Mouse (Mus musculus): ENCODE measurements around the gene Mrpl20. TPM values are rescaled to one million over a fixed set of nuclear protein-coding genes. Genes with fewer than 3 reads are reported as not detected.
A peak's percentile ranks its signal among the peaks of the same experiment; 100 is the strongest.

The Mrpl20 gene
- total and polyA plus RNA-seq, 3 experiments, result 336 to 346 TPM; not detected in 1

DNA sequence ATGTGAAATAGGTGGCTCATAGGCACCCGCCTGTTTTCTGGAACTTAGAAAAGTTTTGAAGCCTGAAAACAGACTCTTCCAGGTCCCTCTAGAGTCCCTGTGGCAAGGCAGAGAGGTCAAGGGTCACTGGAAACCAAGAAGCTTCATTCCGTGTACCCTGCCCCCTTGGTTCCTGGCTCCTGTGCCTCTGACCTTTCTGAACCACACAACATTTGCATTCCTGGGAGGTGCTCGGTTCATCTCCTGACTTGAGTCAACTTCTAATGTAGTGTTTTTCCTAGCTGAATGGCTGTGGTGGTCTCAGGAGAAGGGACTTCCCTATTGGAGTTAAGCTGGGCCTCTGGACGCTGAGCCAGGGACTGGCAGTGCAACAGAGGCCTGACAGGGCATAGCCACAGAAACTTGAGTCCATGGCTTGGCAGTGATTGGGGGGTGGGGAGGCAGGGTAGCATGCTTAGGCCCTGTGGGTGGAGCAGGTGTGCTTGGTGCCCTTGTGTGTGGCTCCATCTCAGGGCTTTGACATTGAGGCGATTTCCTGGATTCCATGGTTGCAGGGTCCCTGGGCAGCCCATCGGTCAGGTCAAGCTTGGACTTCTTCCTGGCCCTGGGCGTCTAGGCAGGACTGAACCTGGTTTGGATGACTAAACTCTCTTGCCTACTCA lies 45.9 kb downstream of the Mrpl20 start:
- H3K4me3 ChIP-seq (ENCODE audit: control insufficient read depth in 1 of 2, insufficient read depth in 1 of 2, low read depth in 2 of 2, low read length in 2 of 2), result peak overlapping the region; percentile 75 to 98
- H3K9ac ChIP-seq (ENCODE audit: control insufficient read depth, low read depth, low read length, poor library complexity, severe bottlenecking), result peak overlapping the region; percentile 82
- H3K27me3 ChIP-seq (ENCODE audit: control insufficient read depth in 1 of 2, insufficient read depth in 2 of 2, low read length in 2 of 2), result no peaks in the 10 kb centered on the region
- H3K27ac ChIP-seq (ENCODE audit: control insufficient read depth, low read depth, low read length), result no peak overlapping the region
- no peaks in the 10 kb centered on the region for H3K9me3 ChIP-seq (replicated peaks; ENCODE audit: insufficient read depth, low read length)
- peaks cover 47% of the 10 kb centered on the region for H3K79me2 ChIP-seq (ENCODE audit: control insufficient read depth, insufficient read depth, low read length, poor library complexity)
- H3K4me1 ChIP-seq (ENCODE audit: control insufficient read depth in 1 of 2, insufficient read depth in 2 of 2, low read length in 2 of 2), result peaks cover 19 to 34% of the 10 kb centered on the region in 2 experiments
- H3K36me3 ChIP-seq (ENCODE audit: control insufficient read depth in 1 of 2, insufficient read depth in 2 of 2, low read length in 2 of 2), result peaks cover under 1 to 15% of the 10 kb centered on the region in 2 experiments; a peak in 3 of 4 replicates
- TF ChIP-seq POLR2A (IDR thresholded peaks at IDR 0.05; ENCODE audit: control insufficient read depth in 1 of 2, insufficient read depth in 1 of 2, low read depth in 1 of 2, low read length in 2 of 2, poor library complexity in 1 of 2) (no peak), TCF12 (IDR thresholded peaks at IDR 0.05; ENCODE audit: low read depth, low read length) (no peak), HCFC1 (IDR thresholded peaks at IDR 0.05; ENCODE audit: low read depth, low read length) (no peak), SIN3A (IDR thresholded peaks at IDR 0.05; ENCODE audit: low read length) (no peak), NRF1 (IDR thresholded peaks at IDR 0.05; ENCODE audit: insufficient read depth, low read depth, low read length, poor library complexity, severe bottlenecking) (no peak), KAT2A (conservative IDR thresholded peaks at IDR 0.05; ENCODE audit: low read depth, low read length) (no peak), TAL1 (IDR thresholded peaks at IDR 0.05; ENCODE audit: low read length) (no peak), MXI1 (IDR thresholded peaks at IDR 0.05; ENCODE audit: low read depth, low read length) (no peak; the same call in 1 of the 2 replicates), CHD1 (IDR thresholded peaks at IDR 0.05; ENCODE audit: low read depth, low read length) (no peak), JUND (IDR thresholded peaks at IDR 0.05; ENCODE audit: low read depth, low read length) (no peak), ZKSCAN1 (IDR thresholded peaks at IDR 0.05; ENCODE audit: low read depth, low read length) (no peak), SMC3 (IDR thresholded peaks at IDR 0.05; ENCODE audit: low read depth, low read length) (no peak), RAD21 (IDR thresholded peaks at IDR 0.05; ENCODE audit: low read depth, low read length) (no peak), CTCF (IDR thresholded peaks at IDR 0.05 in 2 of 3, conservative IDR thresholded peaks at IDR 0.05 in 1 of 3; ENCODE audit: control insufficient read depth in 1 of 3, insufficient read depth in 1 of 3, low read depth in 2 of 3, low read length in 3 of 3, poor library complexity in 1 of 3, severe bottlenecking in 1 of 3) (no peak), GATA1 (IDR thresholded peaks at IDR 0.05; ENCODE audit: low read depth, low read length) (no peak), E2F4 (IDR thresholded peaks at IDR 0.05; ENCODE audit: borderline replicate concordance, low read depth, low read length) (no peak)
- DNase-seq (ENCODE audit: low read depth, low spot score), result no peak

DNA sequence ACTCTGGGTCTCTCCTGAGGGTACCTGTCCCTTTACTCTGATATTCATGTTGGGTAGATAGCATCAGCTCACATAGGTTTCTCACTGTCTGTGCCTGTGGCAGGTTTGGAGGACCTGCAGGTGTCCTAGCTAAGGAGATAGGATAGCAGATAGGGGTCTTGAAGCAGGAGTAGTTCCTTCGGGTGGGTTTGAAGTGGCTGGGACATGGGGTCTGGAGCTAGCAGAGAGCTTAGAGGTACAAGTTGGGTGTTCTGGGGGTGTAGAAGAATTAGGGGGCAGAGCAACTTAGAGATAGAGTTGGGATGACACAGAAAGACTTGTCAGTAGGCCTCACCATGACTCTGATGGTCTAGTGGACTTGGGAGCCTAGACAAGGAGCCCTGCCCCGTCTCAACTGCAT lies 46.7 kb downstream of the Mrpl20 start:
- peaks cover 19 to 34% of the 10 kb centered on the region in 2 experiments for H3K4me1 ChIP-seq (ENCODE audit: control insufficient read depth in 1 of 2, insufficient read depth in 2 of 2, low read length in 2 of 2)
- H3K79me2 ChIP-seq (ENCODE audit: control insufficient read depth, insufficient read depth, low read length, poor library complexity), result peaks cover 47% of the 10 kb centered on the region
- peak overlapping the region in 1 of 2 experiments; percentile 98; a peak in 2 of 4 replicates for H3K4me3 ChIP-seq (ENCODE audit: control insufficient read depth in 1 of 2, insufficient read depth in 1 of 2, low read depth in 2 of 2, low read length in 2 of 2)
- no peaks in the 10 kb centered on the region for H3K9me3 ChIP-seq (replicated peaks; ENCODE audit: insufficient read depth, low read length)
- no peak overlapping the region for H3K27ac ChIP-seq (ENCODE audit: control insufficient read depth, low read depth, low read length)
- no peak overlapping the region for H3K9ac ChIP-seq (ENCODE audit: control insufficient read depth, low read depth, low read length, poor library complexity, severe bottlenecking)
- H3K36me3 ChIP-seq (ENCODE audit: control insufficient read depth in 1 of 2, insufficient read depth in 2 of 2, low read length in 2 of 2), result peaks cover 4 to 15% of the 10 kb centered on the region in 2 experiments; a peak in 3 of 4 replicates
- DNase-seq (ENCODE audit: low read depth, low spot score), result no peak
- no peak for TF ChIP-seq EP300 (IDR thresholded peaks at IDR 0.05; ENCODE audit: low read depth in 1 of 2, low read length in 2 of 2)
- no peak for TF ChIP-seq POLR2AphosphoS5 (IDR thresholded peaks at IDR 0.05; ENCODE audit: borderline replicate concordance, low read depth, low read length)
- TF ChIP-seq POLR2AphosphoS2 (IDR thresholded peaks at IDR 0.05; ENCODE audit: low read length), result no peak
- no peak for TF ChIP-seq RCOR1 (IDR thresholded peaks at IDR 0.05; ENCODE audit: low read depth, low read length)
- TF ChIP-seq CHD2 (IDR thresholded peaks at IDR 0.05; ENCODE audit: low read length), result no peak
- no peak for TF ChIP-seq ELF1 (IDR thresholded peaks at IDR 0.05; ENCODE audit: low read depth, low read length)
- TF ChIP-seq MAFK (IDR thresholded peaks at IDR 0.05; ENCODE audit: borderline replicate concordance, low read depth, low read length), result no peak
- no peak for TF ChIP-seq ETS1 (IDR thresholded peaks at IDR 0.05; ENCODE audit: low read depth, low read length)
- TF ChIP-seq MAZ (IDR thresholded peaks at IDR 0.05; ENCODE audit: low read depth, low read length), result no peak
- no peak for TF ChIP-seq CTCF (IDR thresholded peaks at IDR 0.05 in 2 of 3, conservative IDR thresholded peaks at IDR 0.05 in 1 of 3; ENCODE audit: control insufficient read depth in 1 of 3, insufficient read depth in 1 of 3, low read depth in 2 of 3, low read length in 3 of 3, poor library complexity in 1 of 3, severe bottlenecking in 1 of 3)
- TF ChIP-seq NRF1 (IDR thresholded peaks at IDR 0.05; ENCODE audit: insufficient read depth, low read depth, low read length, poor library complexity, severe bottlenecking), result no peak
- TF ChIP-seq MXI1 (IDR thresholded peaks at IDR 0.05; ENCODE audit: low read depth, low read length), result no peak
- no peak for TF ChIP-seq BHLHE40 (IDR thresholded peaks at IDR 0.05; ENCODE audit: borderline replicate concordance, low read depth, low read length)
- TF ChIP-seq ZKSCAN1 (IDR thresholded peaks at IDR 0.05; ENCODE audit: low read depth, low read length), result no peak
- TF ChIP-seq TBP (IDR thresholded peaks at IDR 0.05; ENCODE audit: low read depth, low read length), result no peak
- TF ChIP-seq RAD21 (IDR thresholded peaks at IDR 0.05; ENCODE audit: low read depth, low read length), result no peak
- no peaks in the 10 kb centered on the region for H3K27me3 ChIP-seq (ENCODE audit: control insufficient read depth in 1 of 2, insufficient read depth in 2 of 2, low read length in 2 of 2)

Measured in MEL (cell line).